Mouse (Mus musculus): Measurements from ENCODE around the gene C5ar1. TPM values are rescaled to one million over a fixed set of nuclear protein-coding genes. Genes with fewer than 3 reads are reported as not detected.
"Not testable (repeated sequence)": the region's sequence is repeated elsewhere in the genome, so short reads cannot be mapped to it uniquely, and the experiment has no call there.

The C5ar1 gene
- polyA plus RNA-seq, 1 experiment from 2014 or later: 0.45 TPM

- Histone ChIP-seq H3K4me1 (replicated peaks) (peaks cover 22% of the 10 kb centered on the region), H3K27ac (no peak overlapping the region), H3K36me3 (peaks cover 50% of the 10 kb centered on the region), H3K9ac (replicated peaks) (no peak overlapping the region), H3K9me3 (no peaks in the 10 kb centered on the region), H3K4me2 (no peak overlapping the region), H3K27me3 (peaks cover 9% of the 10 kb centered on the region), H3K4me3 (replicated peaks) (no peak overlapping the region)
- WGBS: 86% methylated on average over 10 of the region's 10 CpGs
- ATAC-seq (ENCODE audit: insufficient number of reproducible peaks, insufficient read depth, low FRiP score, low TSS enrichment, low read depth): no peak
Observed at GRCm38 (mm10) chr7:16274922-16275890, 15.9 kb upstream of the C5ar1 start.

GRCm38 (mm10) chr7:16273766-16274140 is 14.4 kb upstream of the C5ar1 start:
- ATAC-seq (ENCODE audit: insufficient number of reproducible peaks, insufficient read depth, low FRiP score, low TSS enrichment, low read depth): peak; percentile 77
- Histone ChIP-seq H3K27me3 (peaks cover 14% of the 10 kb centered on the region), H3K4me3 (replicated peaks) (peak overlapping the region; percentile 78), H3K27ac (peak overlapping the region; percentile 86), H3K4me1 (replicated peaks) (peaks cover 22% of the 10 kb centered on the region), H3K36me3 (peaks cover 39% of the 10 kb centered on the region), H3K9me3 (no peaks in the 10 kb centered on the region), H3K4me2 (peak overlapping the region; percentile 72), H3K9ac (replicated peaks) (peak overlapping the region; percentile 65)
- under 1% methylated on average over 18 of the region's 18 CpGs for WGBS

GRCm38 (mm10) chr7:16273081-16273765 is 13.9 kb upstream of the C5ar1 start, which contains the start of gene Inafm1:
Inafm1 (minus strand) TSS chr7:16273617.
- peak within 1 kb of the TSS; percentile 83 for H3K9ac ChIP-seq (replicated peaks)
- H3K9me3 ChIP-seq: no peaks in the 10 kb centered on the region
- H3K27ac ChIP-seq: peak within 1 kb of the TSS; percentile 86
- peaks cover 22% of the 10 kb centered on the region for H3K4me1 ChIP-seq (replicated peaks)
- peaks cover 14% of the 10 kb centered on the region for H3K27me3 ChIP-seq
- H3K4me2 ChIP-seq: peak within 1 kb of the TSS; percentile 72
- H3K4me3 ChIP-seq (replicated peaks): peak within 1 kb of the TSS; percentile 78
- 1% methylated on average over 40 of the region's 49 CpGs for WGBS
- H3K36me3 ChIP-seq: peaks cover 33% of the 10 kb centered on the region
- peak; percentile 82 for ATAC-seq (ENCODE audit: insufficient number of reproducible peaks, insufficient read depth, low FRiP score, low TSS enrichment, low read depth)

GRCm38 (mm10) chr7:16272681-16273080 is 13.3 kb upstream of the C5ar1 start:
- peak overlapping the region; percentile 83 for H3K9ac ChIP-seq (replicated peaks)
- peak overlapping the region; percentile 72 for H3K4me2 ChIP-seq
- WGBS: under 1% methylated on average over 41 of the region's 46 CpGs
- peak; percentile 73 for ATAC-seq (ENCODE audit: insufficient number of reproducible peaks, insufficient read depth, low FRiP score, low TSS enrichment, low read depth)
- H3K27me3 ChIP-seq: peaks cover 14% of the 10 kb centered on the region
- peaks cover 22% of the 10 kb centered on the region for H3K4me1 ChIP-seq (replicated peaks)
- H3K9me3 ChIP-seq: no peaks in the 10 kb centered on the region
- peak overlapping the region; percentile 86 for H3K27ac ChIP-seq
- H3K36me3 ChIP-seq: peaks cover 28% of the 10 kb centered on the region
- peak overlapping the region; percentile 78 for H3K4me3 ChIP-seq (replicated peaks)

GRCm38 (mm10) chr7:16271139-16271538 is 11.8 kb upstream of the C5ar1 start:
- Histone ChIP-seq H3K9me3 (0 out of 2 replicates have a peak, but pooled peaks cover 1% of the 10 kb centered on the region), H3K27ac (no peak overlapping the region), H3K4me3 (replicated peaks) (no peak overlapping the region), H3K36me3 (peaks cover 12% of the 10 kb centered on the region), H3K27me3 (peaks cover 14% of the 10 kb centered on the region), H3K9ac (replicated peaks) (no peak overlapping the region; the same call in 1 of the 2 replicates), H3K4me2 (no peak overlapping the region), H3K4me1 (replicated peaks) (peaks cover 22% of the 10 kb centered on the region)
- no peak for ATAC-seq (ENCODE audit: insufficient number of reproducible peaks, insufficient read depth, low FRiP score, low TSS enrichment, low read depth)
- 83% methylated on average over 1 of the region's 1 CpGs for WGBS

GRCm38 (mm10) chr7:16266593-16266992 is 7.3 kb upstream of the C5ar1 start:
- H3K27ac ChIP-seq; H3K4me2 ChIP-seq; H3K9me3 ChIP-seq; H3K4me3 ChIP-seq (replicated peaks); ATAC-seq (ENCODE audit: insufficient number of reproducible peaks, insufficient read depth, low FRiP score, low TSS enrichment, low read depth); H3K36me3 ChIP-seq; H3K4me1 ChIP-seq (replicated peaks); H3K9ac ChIP-seq (replicated peaks); H3K27me3 ChIP-seq: not testable (repeated sequence)
- WGBS: 75% methylated on average over 7 of the region's 7 CpGs

- no peaks in the 10 kb centered on the region for H3K4me1 ChIP-seq (replicated peaks)
- 90% methylated on average over 11 of the region's 11 CpGs for WGBS
- H3K9ac ChIP-seq (replicated peaks): no peak overlapping the region
- H3K4me2 ChIP-seq: no peak overlapping the region
- H3K27me3 ChIP-seq: peaks cover 5% of the 10 kb centered on the region; the same call in 1 of the 2 replicates
- peaks cover 9% of the 10 kb centered on the region for H3K9me3 ChIP-seq
- H3K4me3 ChIP-seq (replicated peaks): no peak overlapping the region
- no peak for ATAC-seq (ENCODE audit: insufficient number of reproducible peaks, insufficient read depth, low FRiP score, low TSS enrichment, low read depth)
- no peaks in the 10 kb centered on the region for H3K36me3 ChIP-seq
- H3K27ac ChIP-seq: no peak overlapping the region
Observed at GRCm38 (mm10) chr7:16265856-16266255, 6.5 kb upstream of the C5ar1 start.

GRCm38 (mm10) chr7:16263843-16264242 is 4.5 kb upstream of the C5ar1 start:
- no peaks in the 10 kb centered on the region for H3K36me3 ChIP-seq
- no peak for ATAC-seq (ENCODE audit: insufficient number of reproducible peaks, insufficient read depth, low FRiP score, low TSS enrichment, low read depth)
- 76% methylated on average over 5 of the region's 5 CpGs for WGBS
- H3K27ac ChIP-seq: no peak overlapping the region
- H3K27me3 ChIP-seq: no peaks in the 10 kb centered on the region; the same call in 1 of the 2 replicates
- H3K4me3 ChIP-seq (replicated peaks): no peak overlapping the region
- no peak overlapping the region for H3K9ac ChIP-seq (replicated peaks)
- H3K4me1 ChIP-seq (replicated peaks): no peaks in the 10 kb centered on the region
- no peak overlapping the region for H3K4me2 ChIP-seq
- H3K9me3 ChIP-seq: peaks cover 9% of the 10 kb centered on the region

GRCm38 (mm10) chr7:16263015-16263787 is 3.9 kb upstream of the C5ar1 start:
- Histone ChIP-seq H3K27ac (no peak overlapping the region), H3K4me1 (replicated peaks) (no peaks in the 10 kb centered on the region), H3K9me3 (peaks cover 9% of the 10 kb centered on the region), H3K36me3 (no peaks in the 10 kb centered on the region), H3K9ac (replicated peaks) (no peak overlapping the region), H3K4me3 (replicated peaks) (no peak overlapping the region), H3K4me2 (no peak overlapping the region), H3K27me3 (no peaks in the 10 kb centered on the region)
- 33% methylated on average over 8 of the region's 8 CpGs for WGBS
- ATAC-seq (ENCODE audit: insufficient number of reproducible peaks, insufficient read depth, low FRiP score, low TSS enrichment, low read depth): no peak

- no peak overlapping the region for H3K9ac ChIP-seq (replicated peaks)
- no peaks in the 10 kb centered on the region for H3K4me1 ChIP-seq (replicated peaks)
- no peak overlapping the region for H3K4me2 ChIP-seq
- H3K4me3 ChIP-seq (replicated peaks): no peak overlapping the region
- H3K27ac ChIP-seq: no peak overlapping the region
- H3K27me3 ChIP-seq: no peaks in the 10 kb centered on the region
- WGBS: 74% methylated on average over 1 of the region's 1 CpGs
- peaks cover 7% of the 10 kb centered on the region for H3K9me3 ChIP-seq
- no peaks in the 10 kb centered on the region for H3K36me3 ChIP-seq
- ATAC-seq (ENCODE audit: insufficient number of reproducible peaks, insufficient read depth, low FRiP score, low TSS enrichment, low read depth): no peak
Observed at GRCm38 (mm10) chr7:16261097-16261496, 1.8 kb upstream of the C5ar1 start.

Measured in limb, embryonic 12.5 days (tissue).